11 mouse cellular contexts compared by ENCODE assay signal in genomic region chr11:108216064-108216463, GRCm38 (mm10).
A peak's percentile ranks its signal among the peaks of the same experiment; 100 is the strongest.
DNase-seq lines count a peak whose midpoint lies in the region; ATAC-seq lines count a peak whose summit lies in the region.
"Had no signal": no experiment of that assay in that cellular context is flagged by ENCODE, and none has a peak within 500 bp of the region (broad histone marks: within the 10 kb centered on the region; RNA-seq: fewer than 3 reads in every experiment).

No protein-coding gene starts in this region.

- 71% methylated on average over 7 of the region's 7 CpGs for WGBS in kidney, embryonic 14.5 days
- WGBS in embryonic facial prominence, embryonic 14.5 days, result 48% methylated on average over 7 of the region's 7 CpGs
- WGBS in midbrain, embryonic 15.5 days, result 67% methylated on average over 7 of the region's 7 CpGs
- 73% methylated on average over 7 of the region's 7 CpGs for WGBS in midbrain, embryonic 16.5 days

- H3K27me3 ChIP-seq in kidney, embryonic 14.5 days (ENCODE audit: control insufficient read depth, insufficient read depth, low read length), result no peaks in the 10 kb centered on the region
- H3K27me3 ChIP-seq in embryonic facial prominence, embryonic 14.5 days (replicated peaks; ENCODE audit: control insufficient read depth, insufficient read depth, low read length), result no peaks in the 10 kb centered on the region
- no peaks in the 10 kb centered on the region for H3K27me3 ChIP-seq in splenic B cell, adult 2 months (ENCODE audit: control insufficient read depth, insufficient read depth, low read length, poor library complexity, severe bottlenecking)
- H3K27me3 ChIP-seq in midbrain, embryonic 15.5 days (replicated peaks), result no peaks in the 10 kb centered on the region
- no peaks in the 10 kb centered on the region for H3K27me3 ChIP-seq in midbrain, embryonic 16.5 days (ENCODE audit: control insufficient read depth, insufficient read depth, low read depth, low read length)
- H3K27me3 ChIP-seq: forebrain, embryonic 12.5 days; neural tube, embryonic 12.5 days had no signal

- DNase-seq in kidney, postnatal 36 days, result no peak
- peak; percentile 53 to 61 for DNase-seq in CD8-positive naive resting alpha-beta T cell, adult 2 months (ENCODE audit: low read depth in 2 of 2, low spot score in 2 of 2)
- DNase-seq in embryonic facial prominence, embryonic 14.5 days (ENCODE audit: low spot score), result no peak
- peak; percentile 33 for DNase-seq in splenic B cell, adult 2 months (ENCODE audit: low read depth, low spot score)
- DNase-seq in kidney, adult 9 months, result no peak
- DNase-seq: cerebellum, postnatal 25 days had no signal

- H3K27ac ChIP-seq in kidney, embryonic 14.5 days (ENCODE audit: low read depth, low read length), result peak overlapping the region; percentile 44; the same call in 1 of the 2 replicates
- peak overlapping the region; percentile 84 for H3K27ac ChIP-seq in embryonic facial prominence, embryonic 14.5 days (replicated peaks; ENCODE audit: low read depth, low read length)
- no peak overlapping the region for H3K27ac ChIP-seq in midbrain, embryonic 15.5 days
- no peak overlapping the region for H3K27ac ChIP-seq in midbrain, embryonic 16.5 days (ENCODE audit: low read length)
- H3K27ac ChIP-seq: forebrain, embryonic 12.5 days; neural tube, embryonic 12.5 days had no signal

- H3K4me1 ChIP-seq in kidney, embryonic 14.5 days (ENCODE audit: control insufficient read depth, insufficient read depth, low read length), result peaks cover 27% of the 10 kb centered on the region
- peaks cover 46% of the 10 kb centered on the region for H3K4me1 ChIP-seq in embryonic facial prominence, embryonic 14.5 days (ENCODE audit: control insufficient read depth, insufficient read depth, low read length)
- H3K4me1 ChIP-seq in midbrain, embryonic 15.5 days, result peaks cover 17% of the 10 kb centered on the region; the same call in 1 of the 2 replicates
- peaks cover 10% of the 10 kb centered on the region for H3K4me1 ChIP-seq in midbrain, embryonic 16.5 days (ENCODE audit: control insufficient read depth, insufficient read depth, low read length)
- H3K4me1 ChIP-seq: neural tube, embryonic 12.5 days had no signal

- no peak overlapping the region for H3K4me2 ChIP-seq in kidney, embryonic 14.5 days (replicated peaks; ENCODE audit: low read depth, low read length)
- H3K4me2 ChIP-seq in embryonic facial prominence, embryonic 14.5 days (ENCODE audit: low read depth, low read length), result no peak overlapping the region
- no peak overlapping the region for H3K4me2 ChIP-seq in midbrain, embryonic 15.5 days
- no peak overlapping the region for H3K4me2 ChIP-seq in midbrain, embryonic 16.5 days (ENCODE audit: low read length)
- H3K4me2 ChIP-seq: forebrain, embryonic 12.5 days; neural tube, embryonic 12.5 days had no signal

- no peaks in the 10 kb centered on the region for H3K36me3 ChIP-seq in kidney, embryonic 14.5 days (ENCODE audit: control insufficient read depth, insufficient read depth, low read length)
- H3K36me3 ChIP-seq in embryonic facial prominence, embryonic 14.5 days (ENCODE audit: control insufficient read depth, insufficient read depth, low read length), result no peaks in the 10 kb centered on the region
- H3K36me3 ChIP-seq in splenic B cell, adult 2 months (ENCODE audit: control insufficient read depth, insufficient read depth, low read length, poor library complexity, severe bottlenecking), result no peaks in the 10 kb centered on the region
- no peaks in the 10 kb centered on the region for H3K36me3 ChIP-seq in midbrain, embryonic 15.5 days (replicated peaks)
- no peaks in the 10 kb centered on the region for H3K36me3 ChIP-seq in midbrain, embryonic 16.5 days (ENCODE audit: control insufficient read depth, insufficient read depth, low read length)
- H3K36me3 ChIP-seq: forebrain, embryonic 12.5 days; neural tube, embryonic 12.5 days had no signal

- no peaks in the 10 kb centered on the region for H3K9me3 ChIP-seq in kidney, embryonic 14.5 days (ENCODE audit: control insufficient read depth, low read length)
- H3K9me3 ChIP-seq in embryonic facial prominence, embryonic 14.5 days (ENCODE audit: control insufficient read depth, low read length), result no peaks in the 10 kb centered on the region
- no peaks in the 10 kb centered on the region for H3K9me3 ChIP-seq in midbrain, embryonic 15.5 days
- no peaks in the 10 kb centered on the region for H3K9me3 ChIP-seq in midbrain, embryonic 16.5 days (replicated peaks; ENCODE audit: control insufficient read depth, low read length, poor library complexity, severe bottlenecking)
- H3K9me3 ChIP-seq: forebrain, embryonic 12.5 days; neural tube, embryonic 12.5 days had no signal

- no peak overlapping the region for H3K9ac ChIP-seq in kidney, embryonic 14.5 days (ENCODE audit: low read depth, low read length)
- H3K9ac ChIP-seq in embryonic facial prominence, embryonic 14.5 days (ENCODE audit: low read depth, low read length), result no peak overlapping the region
- H3K9ac ChIP-seq in midbrain, embryonic 15.5 days, result no peak overlapping the region
- H3K9ac ChIP-seq in midbrain, embryonic 16.5 days (ENCODE audit: low read depth, low read length), result no peak overlapping the region
- H3K9ac ChIP-seq: forebrain, embryonic 12.5 days; neural tube, embryonic 12.5 days had no signal

- no peak overlapping the region for H3K4me3 ChIP-seq in kidney, embryonic 14.5 days (ENCODE audit: low read length)
- H3K4me3 ChIP-seq in embryonic facial prominence, embryonic 14.5 days (ENCODE audit: low read depth, low read length), result no peak overlapping the region
- no peak overlapping the region for H3K4me3 ChIP-seq in midbrain, embryonic 15.5 days
- H3K4me3 ChIP-seq in midbrain, embryonic 16.5 days (ENCODE audit: low read depth, low read length), result no peak overlapping the region
- H3K4me3 ChIP-seq: forebrain, embryonic 12.5 days; neural tube, embryonic 12.5 days had no signal

- no peak for ATAC-seq in kidney, embryonic 14.5 days (ENCODE audit: low FRiP score, low TSS enrichment)
- ATAC-seq in embryonic facial prominence, embryonic 14.5 days (ENCODE audit: low read depth), result 0 out of 2 replicates have a peak, but pooled peaks have one; percentile 16
- no peak for ATAC-seq in midbrain, embryonic 15.5 days (replicated peaks)
- no peak for ATAC-seq in midbrain, embryonic 16.5 days

Comparison
In these comparisons a context has a peak if more than half of its experiments do, and no peak if none do; other contexts are left out.
1. H3K27ac ChIP-seq: peak in kidney, embryonic 14.5 days (single experiment) and embryonic facial prominence, embryonic 14.5 days (single experiment); none in midbrain, embryonic 15.5 days (single experiment) and midbrain, embryonic 16.5 days (single experiment).
2. DNase-seq: peak in CD8-positive naive resting alpha-beta T cell, adult 2 months (2 of 2) and splenic B cell, adult 2 months (single experiment); none in kidney, postnatal 36 days (0 of 2), embryonic facial prominence, embryonic 14.5 days (single experiment) and kidney, adult 9 months (single experiment).